Mouse (Mus musculus) R1 (cell line): ENCODE data around the gene Med27.
"Not testable (repeated sequence)": the region's sequence is repeated elsewhere in the genome, so short reads cannot be mapped to it uniquely, and the experiment has no call there.

Experiments used
- DNase-seq: peaks from one replicate; pipeline ENCODE4 v3.0.0-alpha.2; 2018; ENCODE audit warnings: low read depth, low spot score

Gene Med27

GRCm38 (mm10) chr2:29516621-29517170 is 170.1 kb downstream of the Med27 start:
- no peak for DNase-seq

GRCm38 (mm10) chr2:29519402-29519801 is 172.8 kb downstream of the Med27 start:
- no peak for DNase-seq

GRCm38 (mm10) chr2:29520206-29520605 is 173.6 kb downstream of the Med27 start:
- DNase-seq, result no peak

GRCm38 (mm10) chr2:29521486-29521885 is 174.9 kb downstream of the Med27 start:
- no peak for DNase-seq

- DNase-seq, result no peak
These were observed 177.5 kb downstream of the Med27 start for GRCm38 (mm10) chr2:29523918-29524811.

- no peak for DNase-seq
These were observed 178.7 kb downstream of the Med27 start for GRCm38 (mm10) chr2:29525273-29525805.

GRCm38 (mm10) chr2:29526266-29526665 is 179.6 kb downstream of the Med27 start:
- DNase-seq, result no peak

- peak; percentile 41 for DNase-seq
These were observed 180.9 kb downstream of the Med27 start for GRCm38 (mm10) chr2:29527480-29527879.

GRCm38 (mm10) chr2:29528811-29529210 is 182.2 kb downstream of the Med27 start:
- DNase-seq, result no peak

- not testable (repeated sequence) for DNase-seq
These were observed 183.2 kb downstream of the Med27 start for GRCm38 (mm10) chr2:29529788-29530187.

- DNase-seq, result no peak
These were observed 185.6 kb downstream of the Med27 start for GRCm38 (mm10) chr2:29532173-29532572.

- DNase-seq, result no peak
These were observed 186.3 kb downstream of the Med27 start for GRCm38 (mm10) chr2:29532921-29533320.

GRCm38 (mm10) chr2:29535566-29536244 is 189.1 kb downstream of the Med27 start:
- DNase-seq, result no peak

GRCm38 (mm10) chr2:29536481-29536880 is 189.9 kb downstream of the Med27 start:
- DNase-seq, result no peak

GRCm38 (mm10) chr2:29537334-29537733 is 190.7 kb downstream of the Med27 start:
- DNase-seq, result peak; percentile 75

GRCm38 (mm10) chr2:29542039-29542438 is 195.4 kb downstream of the Med27 start:
- no peak for DNase-seq

- no peak for DNase-seq
These were observed 200.0 kb downstream of the Med27 start for GRCm38 (mm10) chr2:29546571-29546970.

GRCm38 (mm10) chr2:29551816-29552585 is 205.4 kb downstream of the Med27 start:
- peak; percentile 65 for DNase-seq

GRCm38 (mm10) chr2:29553945-29554634 is 207.5 kb downstream of the Med27 start:
- peak; percentile 68 for DNase-seq

- no peak for DNase-seq
These were observed 211.9 kb downstream of the Med27 start for GRCm38 (mm10) chr2:29558561-29558960.

GRCm38 (mm10) chr2:29559955-29560354 is 213.3 kb downstream of the Med27 start:
- DNase-seq, result no peak
